Mouse (Mus musculus) forebrain, embryonic 16.5 days (tissue): ENCODE data around the gene Aplp2. TPM values are rescaled to one million over a fixed set of nuclear protein-coding genes. Genes with fewer than 3 reads are reported as not detected.

ENCODE experiments used
- ATAC-seq: fragments of 200-750 bp; cut with Nextera tagmentation; 2 replicates; pipeline ENCODE4 v1.8.0; 2017; ENCODE audit warnings: mild to moderate bottlenecking, moderate library complexity
- H3K27ac ChIP-seq: fragments of 300-500 bp; sonication (generic); 2 replicates; pipeline ENCODE4 v1.5.1; 2014; ENCODE audit warnings: low read length, control low read depth
- H3K27me3 ChIP-seq: fragments of 300-500 bp; sonication (generic); replicated peaks from 2 replicates; pipeline ENCODE4 v1.6.1; 2014; ENCODE audit warnings: low read length; ENCODE audit not compliant: control insufficient read depth, insufficient read depth
- H3K36me3 ChIP-seq: fragments of 300-500 bp; sonication (generic); 2 replicates; pipeline ENCODE4 v1.6.1; 2014; ENCODE audit not compliant: control insufficient read depth, insufficient read depth
- H3K4me1 ChIP-seq: fragments of 300-500 bp; sonication (generic); replicated peaks from 2 replicates; pipeline ENCODE4 v1.6.1; 2014; ENCODE audit warnings: low read length; ENCODE audit not compliant: control insufficient read depth, insufficient read depth
- H3K4me2 ChIP-seq: fragments of 300-500 bp; sonication (generic); 2 replicates; pipeline ENCODE4 v1.6.1; 2014; ENCODE audit warnings: mild to moderate bottlenecking, low read length, control low read depth
- H3K4me3 ChIP-seq: fragments of 300-500 bp; sonication (generic); replicated peaks from 2 replicates; pipeline ENCODE4 v1.5.1; 2014; ENCODE audit warnings: mild to moderate bottlenecking, low read length, control low read depth
- H3K9ac ChIP-seq: fragments of 300-500 bp; sonication (generic); replicated peaks from 2 replicates; pipeline ENCODE4 v1.6.1; 2014; ENCODE audit warnings: low read depth, low read length, control low read depth
- H3K9me3 ChIP-seq: fragments of 300-500 bp; sonication (generic); 2 replicates; pipeline ENCODE4 v1.6.1; 2016; ENCODE audit warnings: low read length; ENCODE audit not compliant: control insufficient read depth
- WGBS: fragments of 180-500 bp; shearing (Covaris S2); extraction: QIAGEN DNeasy Blood & Tissue Kit; methylation state at CpG from one replicate; pipeline ENCODE4 v1.1.7; 2014; 5-methylcytosine and 5-hydroxymethylcytosine counted together
- polyA plus RNA-seq: library from polyadenylated mRNA; unstranded; fragments of >200 nt; fragmentation: Nextera tagmentation; extraction: Ambion mirVana; gene quantifications from 2 replicates; pipeline ENCODE4 v1.2.1, GENCODE M21; 2015

Gene Aplp2
- polyA plus RNA-seq, 1 experiment from 2014 or later: 275 TPM

GRCm38 (mm10) chr9:31236079-31236478 lies 24.5 kb upstream of the Aplp2 start:
- ATAC-seq: no peak
- H3K4me3 ChIP-seq: no peak overlapping the region
- no peak overlapping the region for H3K27ac ChIP-seq
- no peaks in the 10 kb centered on the region for H3K36me3 ChIP-seq
- no peak overlapping the region for H3K9ac ChIP-seq
- peaks cover 5% of the 10 kb centered on the region; the same call in 1 of the 2 replicates for H3K4me1 ChIP-seq
- H3K27me3 ChIP-seq: no peaks in the 10 kb centered on the region
- no peak overlapping the region for H3K4me2 ChIP-seq
- WGBS: 79% methylated on average over 5 of the region's 5 CpGs
- no peaks in the 10 kb centered on the region for H3K9me3 ChIP-seq

- ATAC-seq: no peak
- WGBS: 83% methylated on average over 9 of the region's 9 CpGs
- no peak overlapping the region for H3K27ac ChIP-seq
Measured at GRCm38 (mm10) chr9:31235489-31235888, 23.9 kb upstream of the Aplp2 start.

GRCm38 (mm10) chr9:31235030-31235429 lies 23.4 kb upstream of the Aplp2 start:
- H3K9me3 ChIP-seq: no peaks in the 10 kb centered on the region
- H3K9ac ChIP-seq: no peak overlapping the region
- no peak overlapping the region for H3K4me3 ChIP-seq
- H3K4me2 ChIP-seq: no peak overlapping the region
- peaks cover 5% of the 10 kb centered on the region; the same call in 1 of the 2 replicates for H3K4me1 ChIP-seq
- no peaks in the 10 kb centered on the region for H3K36me3 ChIP-seq
- no peak for ATAC-seq
- no peak overlapping the region for H3K27ac ChIP-seq
- 42% methylated on average over 4 of the region's 4 CpGs for WGBS
- H3K27me3 ChIP-seq: no peaks in the 10 kb centered on the region

More at GRCm38 (mm10) chr9:31235489-31235888, 23.9 kb upstream of the Aplp2 start:
- Histone ChIP-seq H3K9ac (no peak overlapping the region), H3K36me3 (no peaks in the 10 kb centered on the region), H3K27me3 (no peaks in the 10 kb centered on the region), H3K4me3 (no peak overlapping the region), H3K4me2 (no peak overlapping the region), H3K9me3 (no peaks in the 10 kb centered on the region), H3K4me1 (peaks cover 5% of the 10 kb centered on the region; the same call in 1 of the 2 replicates)

- Histone ChIP-seq H3K36me3 (no peaks in the 10 kb centered on the region), H3K4me1 (peaks cover 5% of the 10 kb centered on the region; the same call in 1 of the 2 replicates), H3K9ac (no peak overlapping the region), H3K9me3 (no peaks in the 10 kb centered on the region), H3K27ac (no peak overlapping the region), H3K4me2 (no peak overlapping the region), H3K27me3 (no peaks in the 10 kb centered on the region), H3K4me3 (no peak overlapping the region)
- WGBS: 86% methylated on average over 8 of the region's 8 CpGs
- no peak for ATAC-seq
Measured at GRCm38 (mm10) chr9:31226541-31226940, 14.9 kb upstream of the Aplp2 start.

- ATAC-seq: no peak
- peaks cover 5% of the 10 kb centered on the region; the same call in 1 of the 2 replicates for H3K4me1 ChIP-seq
- no peak overlapping the region for H3K4me3 ChIP-seq
- no peak overlapping the region for H3K4me2 ChIP-seq
- no peaks in the 10 kb centered on the region for H3K9me3 ChIP-seq
- H3K9ac ChIP-seq: no peak overlapping the region
- no peaks in the 10 kb centered on the region for H3K36me3 ChIP-seq
- WGBS: 69% methylated on average over 11 of the region's 11 CpGs
- H3K27me3 ChIP-seq: no peaks in the 10 kb centered on the region
- no peak overlapping the region for H3K27ac ChIP-seq
Measured at GRCm38 (mm10) chr9:31225808-31226207, 14.2 kb upstream of the Aplp2 start.

GRCm38 (mm10) chr9:31223475-31223874 lies 11.9 kb upstream of the Aplp2 start:
- Histone ChIP-seq H3K9ac (no peak overlapping the region), H3K36me3 (no peaks in the 10 kb centered on the region), H3K27me3 (no peaks in the 10 kb centered on the region), H3K4me3 (no peak overlapping the region), H3K4me1 (peaks cover 5% of the 10 kb centered on the region; the same call in 1 of the 2 replicates), H3K9me3 (no peaks in the 10 kb centered on the region), H3K4me2 (no peak overlapping the region), H3K27ac (no peak overlapping the region)
- ATAC-seq: no peak
- WGBS: 83% methylated on average over 4 of the region's 4 CpGs

GRCm38 (mm10) chr9:31221170-31221569 lies 9.6 kb upstream of the Aplp2 start:
- Histone ChIP-seq H3K27me3 (no peaks in the 10 kb centered on the region), H3K4me1 (peaks cover 5% of the 10 kb centered on the region; the same call in 1 of the 2 replicates), H3K9ac (no peak overlapping the region), H3K4me2 (no peak overlapping the region), H3K27ac (no peak overlapping the region), H3K9me3 (no peaks in the 10 kb centered on the region), H3K4me3 (no peak overlapping the region), H3K36me3 (no peaks in the 10 kb centered on the region)
- 36% methylated on average over 10 of the region's 10 CpGs for WGBS
- no peak for ATAC-seq

- H3K9ac ChIP-seq: no peak overlapping the region
- H3K9me3 ChIP-seq: no peaks in the 10 kb centered on the region
- no peak overlapping the region for H3K27ac ChIP-seq
- WGBS: 70% methylated on average over 7 of the region's 7 CpGs
- no peak overlapping the region for H3K4me3 ChIP-seq
- H3K4me1 ChIP-seq: peaks cover 2% of the 10 kb centered on the region
- H3K4me2 ChIP-seq: no peak overlapping the region
- ATAC-seq: no peak
- H3K27me3 ChIP-seq: no peaks in the 10 kb centered on the region
- no peaks in the 10 kb centered on the region for H3K36me3 ChIP-seq
Measured at GRCm38 (mm10) chr9:31217631-31218380, 6.2 kb upstream of the Aplp2 start.

- ATAC-seq: no peak
- H3K9ac ChIP-seq: peak overlapping the region; percentile 74
- no peaks in the 10 kb centered on the region for H3K9me3 ChIP-seq
- H3K27ac ChIP-seq: peak overlapping the region; percentile 84
- H3K36me3 ChIP-seq: no peaks in the 10 kb centered on the region
- peaks cover 26% of the 10 kb centered on the region for H3K4me1 ChIP-seq
- no peaks in the 10 kb centered on the region for H3K27me3 ChIP-seq
- 29% methylated on average over 12 of the region's 12 CpGs for WGBS
- H3K4me3 ChIP-seq: peak overlapping the region; percentile 87
- H3K4me2 ChIP-seq: peak overlapping the region; percentile 87
Measured at GRCm38 (mm10) chr9:31212500-31213008, 939 bp upstream of the Aplp2 start.
